8 mouse cellular contexts compared by ENCODE assay signal in the genomic region with DNA sequence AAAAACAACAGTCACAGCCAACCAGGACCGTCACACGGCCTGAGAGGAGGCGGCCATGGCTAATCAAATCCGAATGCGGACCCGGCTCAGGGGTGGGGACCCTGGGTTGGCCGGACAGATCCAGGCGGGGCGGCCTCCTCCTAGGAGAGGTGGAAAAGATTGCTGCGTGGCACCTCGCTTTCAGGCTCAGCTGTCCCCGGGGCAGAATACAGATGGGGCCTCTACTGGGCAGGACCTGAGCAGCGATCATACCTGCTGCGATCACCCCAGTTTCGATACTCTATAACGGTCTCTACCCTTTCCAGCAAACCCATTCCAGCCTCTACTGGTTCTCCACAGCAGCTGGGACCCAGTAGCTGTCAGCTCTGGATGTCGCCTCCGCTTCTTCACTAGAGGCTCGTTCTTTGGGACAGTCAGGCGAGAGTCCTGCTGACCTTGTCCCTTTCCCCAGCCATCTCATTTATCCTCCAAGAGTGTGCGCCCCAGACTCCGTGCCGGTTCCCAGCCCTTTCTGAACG. TPM values are rescaled to one million over a fixed set of nuclear protein-coding genes. Genes with fewer than 3 reads are reported as not detected.
DNase-seq lines count a peak whose midpoint lies in the region; ATAC-seq lines count a peak whose summit lies in the region.

No protein-coding gene starts in this region.

- peak overlapping the region; percentile 73 for H3K4me3 ChIP-seq in embryonic facial prominence, embryonic 15.5 days (replicated peaks)
- H3K4me3 ChIP-seq in heart, embryonic 15.5 days: peak overlapping the region; percentile 67
- H3K4me3 ChIP-seq in limb, embryonic 11.5 days (ENCODE audit: low read depth, low read length): peak overlapping the region; percentile 36
- H3K4me3 ChIP-seq in midbrain, embryonic 13.5 days (replicated peaks): peak overlapping the region; percentile 52

- no peak for ATAC-seq in embryonic facial prominence, embryonic 15.5 days (ENCODE audit: insufficient number of reproducible peaks, low FRiP score, low TSS enrichment, low read depth)
- peak; percentile 12; the same call in 1 of the 2 replicates for ATAC-seq in heart, embryonic 15.5 days (replicated peaks; ENCODE audit: insufficient number of reproducible peaks, insufficient read depth, low FRiP score, low read depth)
- 0 out of 2 replicates have a peak, but pooled peaks have one; percentile 29 for ATAC-seq in limb, embryonic 11.5 days (ENCODE audit: insufficient number of reproducible peaks, low FRiP score, low TSS enrichment, low read depth)
- peak; percentile 41 for ATAC-seq in midbrain, embryonic 13.5 days
- ATAC-seq in activated CD4-positive, CD25-positive, alpha-beta regulatory T cell, adult 4 months: no peak

- peak; percentile 14 for DNase-seq in ovary, postnatal 36 days (ENCODE audit: low spot score)
- DNase-seq in ovary, postnatal 14 days (ENCODE audit: low spot score): no peak
- DNase-seq in limb, embryonic 11.5 days (ENCODE audit: low spot score): peak; percentile 58
- no peak for DNase-seq in thymus, postnatal 10 days (ENCODE audit: low spot score in 2 of 2)

- H3K27me3 ChIP-seq in embryonic facial prominence, embryonic 15.5 days: no peaks in the 10 kb centered on the region
- peaks cover 6% of the 10 kb centered on the region; the same call in 1 of the 2 replicates for H3K27me3 ChIP-seq in heart, embryonic 15.5 days
- peaks cover 18% of the 10 kb centered on the region for H3K27me3 ChIP-seq in limb, embryonic 11.5 days (ENCODE audit: control insufficient read depth, insufficient read depth, low read length)
- peaks cover 92% of the 10 kb centered on the region for H3K27me3 ChIP-seq in midbrain, embryonic 13.5 days

- peak overlapping the region; percentile 89 for H3K4me2 ChIP-seq in embryonic facial prominence, embryonic 15.5 days (replicated peaks)
- H3K4me2 ChIP-seq in heart, embryonic 15.5 days: peak overlapping the region; percentile 92
- H3K4me2 ChIP-seq in limb, embryonic 11.5 days (ENCODE audit: low read depth, severe bottlenecking): peak overlapping the region; percentile 78
- H3K4me2 ChIP-seq in midbrain, embryonic 13.5 days (replicated peaks): peak overlapping the region; percentile 89

- H3K27ac ChIP-seq in embryonic facial prominence, embryonic 15.5 days (replicated peaks): peak overlapping the region; percentile 87
- H3K27ac ChIP-seq in heart, embryonic 15.5 days: peak overlapping the region; percentile 88
- no peak overlapping the region for H3K27ac ChIP-seq in limb, embryonic 11.5 days (replicated peaks; ENCODE audit: low read depth, low read length)
- no peak overlapping the region for H3K27ac ChIP-seq in midbrain, embryonic 13.5 days

- H3K9ac ChIP-seq in embryonic facial prominence, embryonic 15.5 days: peak overlapping the region; percentile 69
- peak overlapping the region; percentile 74 for H3K9ac ChIP-seq in heart, embryonic 15.5 days
- peak overlapping the region; percentile 49 for H3K9ac ChIP-seq in limb, embryonic 11.5 days (ENCODE audit: low read length)
- peak overlapping the region; percentile 69 for H3K9ac ChIP-seq in midbrain, embryonic 13.5 days (replicated peaks)

- no peaks in the 10 kb centered on the region for H3K36me3 ChIP-seq in embryonic facial prominence, embryonic 15.5 days
- no peaks in the 10 kb centered on the region for H3K36me3 ChIP-seq in heart, embryonic 15.5 days
- H3K36me3 ChIP-seq in limb, embryonic 11.5 days (ENCODE audit: control insufficient read depth, insufficient read depth, low read length): no peaks in the 10 kb centered on the region
- H3K36me3 ChIP-seq in midbrain, embryonic 13.5 days: no peaks in the 10 kb centered on the region

- H3K4me1 ChIP-seq in embryonic facial prominence, embryonic 15.5 days: peaks cover 57% of the 10 kb centered on the region
- H3K4me1 ChIP-seq in heart, embryonic 15.5 days (replicated peaks): peaks cover 56% of the 10 kb centered on the region
- H3K4me1 ChIP-seq in limb, embryonic 11.5 days (ENCODE audit: control insufficient read depth, insufficient read depth, low read length): peaks cover 6% of the 10 kb centered on the region; the same call in 1 of the 2 replicates
- peaks cover 27% of the 10 kb centered on the region for H3K4me1 ChIP-seq in midbrain, embryonic 13.5 days (replicated peaks)

- 3% methylated on average over 24 of the region's 24 CpGs for WGBS in embryonic facial prominence, embryonic 15.5 days
- 4% methylated on average over 24 of the region's 24 CpGs for WGBS in heart, embryonic 15.5 days
- 2% methylated on average over 24 of the region's 24 CpGs for WGBS in limb, embryonic 11.5 days
- 2% methylated on average over 24 of the region's 24 CpGs for WGBS in midbrain, embryonic 13.5 days

- H3K9me3 ChIP-seq in embryonic facial prominence, embryonic 15.5 days (replicated peaks): no peaks in the 10 kb centered on the region
- H3K9me3 ChIP-seq in heart, embryonic 15.5 days (replicated peaks): no peaks in the 10 kb centered on the region
- no peaks in the 10 kb centered on the region for H3K9me3 ChIP-seq in limb, embryonic 11.5 days (ENCODE audit: control insufficient read depth, low read length)
- no peaks in the 10 kb centered on the region for H3K9me3 ChIP-seq in midbrain, embryonic 13.5 days

RNA-seq across cellular contexts. Expression of a gene that starts 1.8 kb away (rescaled TPM):
- polyA plus RNA-seq in embryonic facial prominence, embryonic 15.5 days (2015; fragmentation: Nextera tagmentation; extraction: Ambion mirVana): 29.2 and 34.7 TPM in 2 replicates
- polyA plus RNA-seq in heart, embryonic 15.5 days (2015; fragmentation: Nextera tagmentation; extraction: Ambion mirVana): 19.1 and 19.9 TPM in 2 replicates
- 2.4 and 3.6 TPM in 2 replicates for polyA plus RNA-seq in limb, embryonic 11.5 days (2014; fragmentation: Nextera tagmentation; extraction: Ambion mirVana)
- 7.8 and 8.3 TPM in 2 replicates for polyA plus RNA-seq in midbrain, embryonic 13.5 days (2015; fragmentation: Nextera tagmentation; extraction: Ambion mirVana)
- polyA plus RNA-seq in activated CD4-positive, CD25-positive, alpha-beta regulatory T cell, adult 4 months (2017; shearing (Covaris generic)): under 1 TPM; 0.58 to 0.93 TPM

Comparison
In these comparisons a context has a peak if more than half of its experiments do, and no peak if none do; other contexts are left out.
1. DNase-seq: peak in ovary, postnatal 36 days (single experiment) and limb, embryonic 11.5 days (single experiment); none in ovary, postnatal 14 days (single experiment) and thymus, postnatal 10 days (0 of 2).
2. ATAC-seq: peak in heart, embryonic 15.5 days (single experiment), limb, embryonic 11.5 days (single experiment) and midbrain, embryonic 13.5 days (single experiment); none in embryonic facial prominence, embryonic 15.5 days (single experiment) and activated CD4-positive, CD25-positive, alpha-beta regulatory T cell, adult 4 months (single experiment).
3. H3K27ac ChIP-seq: peak in embryonic facial prominence, embryonic 15.5 days (single experiment) and heart, embryonic 15.5 days (single experiment); none in limb, embryonic 11.5 days (single experiment) and midbrain, embryonic 13.5 days (single experiment).
4. Peak in every context shown above with its lines, with median percentiles within 50 percentile points of each other: H3K4me2 ChIP-seq, H3K4me3 ChIP-seq and H3K9ac ChIP-seq.